Mouse (Mus musculus) neural tube, embryonic 15.5 days (tissue): ENCODE results near the gene Creb3. TPM values are rescaled to one million over a fixed set of nuclear protein-coding genes. Genes with fewer than 3 reads are reported as not detected.
"Not testable (repeated sequence)": the region's sequence is repeated elsewhere in the genome, so short reads cannot be mapped to it uniquely, and the experiment has no call there.

Experiments used
- ATAC-seq: fragments of 200-750 bp; cut with Nextera tagmentation; 2 replicates; pipeline ENCODE4 v1.8.0; 2017; ENCODE audit warnings: mild to moderate bottlenecking, moderate TSS enrichment, moderate library complexity; ENCODE audit not compliant: low FRiP score
- H3K27ac ChIP-seq: fragments of 300-500 bp; sonication (generic); replicated peaks from 2 replicates; pipeline ENCODE4 v1.5.1; 2015; ENCODE audit warnings: mild to moderate bottlenecking, inconsistent platforms
- H3K27me3 ChIP-seq: fragments of 300-500 bp; sonication (generic); replicated peaks from 2 replicates; pipeline ENCODE4 v1.6.1; 2015; ENCODE audit warnings: inconsistent platforms
- H3K36me3 ChIP-seq: fragments of 300-500 bp; sonication (generic); 2 replicates; pipeline ENCODE4 v1.6.1; 2015; ENCODE audit warnings: inconsistent platforms
- H3K4me1 ChIP-seq: fragments of 300-500 bp; sonication (generic); 2 replicates; pipeline ENCODE4 v1.6.1; 2015; ENCODE audit warnings: inconsistent platforms
- H3K4me2 ChIP-seq: fragments of 300-500 bp; sonication (generic); 2 replicates; pipeline ENCODE4 v1.6.1; 2015; ENCODE audit warnings: inconsistent platforms, mild to moderate bottlenecking, moderate library complexity
- H3K4me3 ChIP-seq: fragments of 300-500 bp; sonication (generic); replicated peaks from 2 replicates; pipeline ENCODE4 v1.5.1; 2015; ENCODE audit warnings: mild to moderate bottlenecking, inconsistent platforms
- H3K9ac ChIP-seq: fragments of 300-500 bp; sonication (generic); replicated peaks from 2 replicates; pipeline ENCODE4 v1.6.1; 2015; ENCODE audit warnings: mild to moderate bottlenecking, inconsistent platforms
- H3K9me3 ChIP-seq: fragments of 300-500 bp; sonication (generic); replicated peaks from 2 replicates; pipeline ENCODE4 v1.6.1; 2016; ENCODE audit warnings: inconsistent platforms
- WGBS: fragments of 180-500 bp; shearing (Covaris S2); methylation state at CpG from one replicate; pipeline ENCODE4 v1.1.7; 2015; ENCODE audit warnings: mixed read lengths; 5-methylcytosine and 5-hydroxymethylcytosine counted together
- polyA plus RNA-seq: library from polyadenylated mRNA; unstranded; fragments of >200 nt; fragmentation: Nextera tagmentation; extraction: Ambion mirVana; gene quantifications from 2 replicates; pipeline ENCODE4 v1.2.1, GENCODE M21; 2015

Creb3 gene
- polyA plus RNA-seq, 1 experiment from 2014 or later: 82.0 TPM

DNA sequence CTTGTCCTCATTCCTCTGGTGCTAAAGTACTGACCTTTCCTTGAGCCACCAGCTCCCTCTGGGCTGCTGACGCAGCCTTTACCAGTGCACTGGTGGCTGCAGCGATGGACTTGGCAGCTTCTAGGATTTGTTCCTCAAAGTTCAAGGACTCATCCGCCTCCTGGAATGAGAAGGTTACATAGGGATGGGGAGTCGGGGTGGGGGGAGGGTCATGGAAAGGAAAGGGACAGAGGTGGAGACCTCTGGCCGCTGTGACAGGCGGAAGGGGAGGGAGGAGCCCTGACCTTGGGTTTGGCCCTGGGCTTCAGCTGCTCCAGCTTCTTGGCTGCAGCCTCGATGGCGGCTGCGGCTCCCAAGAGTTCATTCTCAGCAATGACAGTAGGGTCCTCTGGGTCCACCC lies 28.9 kb upstream of the Creb3 start:
- Histone ChIP-seq H3K4me3 (no peak overlapping the region), H3K27ac (no peak overlapping the region), H3K4me2 (no peak overlapping the region), H3K9me3 (no peaks in the 10 kb centered on the region), H3K27me3 (no peaks in the 10 kb centered on the region), H3K9ac (no peak overlapping the region), H3K4me1 (peaks cover 11% of the 10 kb centered on the region; the same call in 1 of the 2 replicates), H3K36me3 (peaks cover 72% of the 10 kb centered on the region)
- whole genome bisulfite sequencing: 94% methylated on average over 9 of the region's 9 CpGs
- no peak for ATAC-seq

DNA sequence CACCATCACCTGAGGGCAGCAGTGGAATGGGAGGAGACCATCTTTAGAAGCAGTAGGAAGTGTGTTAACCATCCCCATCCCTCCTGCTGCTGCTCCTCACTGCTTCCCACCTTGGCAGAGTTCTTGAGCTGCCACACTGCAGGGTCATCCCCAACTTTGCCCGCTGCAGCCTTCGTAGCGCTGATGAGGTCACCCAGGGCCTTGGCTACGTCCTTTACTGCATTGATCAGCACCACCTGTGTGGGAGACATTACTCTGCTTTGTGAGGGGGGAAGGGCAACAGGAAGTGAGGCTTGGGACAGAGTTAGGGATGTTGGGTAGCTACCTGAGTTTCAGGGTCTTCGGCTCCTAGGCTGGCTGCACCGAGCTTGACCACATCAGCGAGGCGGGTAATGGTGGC lies 26.5 kb upstream of the Creb3 start:
- WGBS: 96% methylated on average over 8 of the region's 8 CpGs
- no peaks in the 10 kb centered on the region for H3K27me3 ChIP-seq
- H3K27ac ChIP-seq: no peak overlapping the region
- peaks cover 3% of the 10 kb centered on the region; the same call in 1 of the 2 replicates for H3K4me1 ChIP-seq
- no peak overlapping the region for H3K4me3 ChIP-seq
- no peak overlapping the region for H3K9ac ChIP-seq
- H3K4me2 ChIP-seq: no peak overlapping the region
- H3K9me3 ChIP-seq: no peaks in the 10 kb centered on the region
- peaks cover 95% of the 10 kb centered on the region for H3K36me3 ChIP-seq
- no peak for ATAC-seq

DNA sequence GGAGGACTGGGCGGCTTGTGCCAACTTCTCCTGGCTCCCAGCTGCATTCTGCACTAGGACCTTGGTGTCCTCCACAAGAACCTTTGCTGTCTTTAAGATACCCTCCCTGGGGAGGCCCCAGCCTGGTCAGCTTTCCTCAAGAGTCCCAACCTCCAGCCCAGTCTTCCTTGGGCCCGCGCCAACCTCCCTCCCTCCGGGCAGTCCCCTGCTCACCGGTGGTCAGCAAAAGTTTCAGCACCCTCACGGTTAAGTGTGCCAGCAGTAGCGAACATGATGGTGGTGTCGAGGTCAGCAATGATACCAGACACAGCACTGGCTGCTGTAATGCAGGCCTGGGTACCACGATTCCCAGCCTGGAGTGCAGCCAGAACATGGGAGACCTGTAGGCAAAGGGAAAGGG lies 26.1 kb upstream of the Creb3 start:
- 94% methylated on average over 9 of the region's 9 CpGs for WGBS
- H3K36me3 ChIP-seq: peaks cover 95% of the 10 kb centered on the region
- H3K4me1 ChIP-seq: no peaks in the 10 kb centered on the region
- ATAC-seq: no peak
- no peak overlapping the region for H3K4me3 ChIP-seq
- no peaks in the 10 kb centered on the region for H3K27me3 ChIP-seq
- no peak overlapping the region for H3K27ac ChIP-seq
- H3K4me2 ChIP-seq: no peak overlapping the region
- H3K9ac ChIP-seq: no peak overlapping the region
- H3K9me3 ChIP-seq: no peaks in the 10 kb centered on the region

DNA sequence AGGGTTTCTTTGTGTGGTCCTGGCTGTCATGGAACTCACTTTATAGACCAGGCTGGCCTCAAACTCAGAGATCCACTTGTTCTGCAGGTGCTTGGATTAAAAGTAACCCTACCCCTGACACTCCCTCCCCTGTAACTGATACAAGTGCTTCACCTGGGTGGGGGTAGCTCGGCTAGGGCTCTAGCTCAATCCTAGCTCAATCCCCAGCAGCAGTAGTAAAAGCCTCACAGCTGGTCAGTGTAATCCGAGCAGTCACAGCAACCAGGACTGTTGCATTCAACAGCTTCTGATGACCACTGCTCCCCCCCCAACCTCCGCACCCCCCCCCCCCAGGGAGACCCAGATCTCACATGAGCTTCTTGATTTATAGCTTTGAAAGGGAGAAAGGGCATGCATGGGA lies 20.1 kb upstream of the Creb3 start:
- Histone ChIP-seq H3K4me1 (no peaks in the 10 kb centered on the region), H3K27me3 (no peaks in the 10 kb centered on the region), H3K9me3 (no peaks in the 10 kb centered on the region), H3K4me3 (no peak overlapping the region), H3K4me2 (no peak overlapping the region), H3K9ac (no peak overlapping the region), H3K27ac (no peak overlapping the region), H3K36me3 (peaks cover 98% of the 10 kb centered on the region)
- WGBS: 75% methylated on average over 3 of the region's 3 CpGs
- ATAC-seq: no peak

DNA sequence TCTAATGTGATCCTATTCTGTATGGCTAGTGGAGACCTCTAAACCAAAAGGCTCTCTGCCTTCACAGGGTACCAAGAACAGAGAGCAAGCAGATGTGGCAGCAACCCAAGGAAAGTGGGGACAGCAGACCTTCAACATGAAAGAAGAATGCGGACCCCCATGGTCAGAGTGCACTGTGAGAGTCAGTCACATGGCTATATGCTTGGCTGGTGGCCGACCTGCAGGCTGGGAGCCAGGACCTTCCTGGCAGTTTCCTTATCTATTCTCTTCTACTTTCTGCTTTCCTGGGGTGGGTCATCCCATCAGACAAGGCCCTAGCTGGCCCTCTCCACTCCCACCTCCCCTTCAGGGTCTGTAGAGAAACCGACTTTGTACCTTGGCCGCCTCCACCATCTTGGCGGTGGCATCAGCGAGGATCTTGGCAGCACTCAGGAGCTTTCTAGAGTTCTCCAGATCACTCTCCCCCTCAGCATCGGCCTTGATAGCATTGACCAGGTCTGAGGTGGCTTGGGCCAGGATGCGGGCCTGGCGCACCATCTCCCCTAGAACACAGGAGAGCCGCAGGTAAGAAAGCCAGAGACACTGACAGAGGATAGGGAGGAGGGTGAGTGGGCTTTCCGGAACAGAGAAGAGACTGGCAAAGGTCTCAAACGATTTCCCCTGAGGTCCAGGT lies 15.6 kb upstream of the Creb3 start:
- H3K9ac ChIP-seq: no peak overlapping the region
- H3K36me3 ChIP-seq: peaks cover 100% of the 10 kb centered on the region
- H3K4me2 ChIP-seq: no peak overlapping the region
- no peak for ATAC-seq
- no peak overlapping the region for H3K27ac ChIP-seq
- H3K27me3 ChIP-seq: no peaks in the 10 kb centered on the region
- no peak overlapping the region for H3K4me3 ChIP-seq
- WGBS: 95% methylated on average over 12 of the region's 12 CpGs
- H3K4me1 ChIP-seq: no peaks in the 10 kb centered on the region
- H3K9me3 ChIP-seq: no peaks in the 10 kb centered on the region

DNA sequence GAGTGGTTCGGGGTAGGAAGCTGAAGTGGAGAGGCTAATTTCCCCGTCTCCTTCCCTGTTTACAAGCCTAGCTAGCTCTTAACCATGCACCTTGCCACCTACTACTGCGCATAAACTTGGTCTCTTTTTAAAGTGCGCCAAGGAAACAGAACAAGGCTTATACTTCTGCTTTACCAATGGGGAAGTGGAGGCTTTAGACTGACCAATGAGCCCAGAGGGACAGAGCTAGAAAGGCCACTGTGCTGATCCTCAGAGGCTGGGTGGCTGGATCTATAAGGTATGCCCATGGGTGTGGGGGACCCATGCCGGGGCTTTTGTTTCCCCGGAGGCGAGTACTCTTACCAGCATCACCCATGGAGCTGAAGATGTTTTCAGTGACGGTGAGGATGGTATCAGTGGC lies 15.0 kb upstream of the Creb3 start:
- no peak overlapping the region for H3K9ac ChIP-seq
- no peak overlapping the region for H3K4me3 ChIP-seq
- no peak for ATAC-seq
- H3K27ac ChIP-seq: no peak overlapping the region
- no peak overlapping the region for H3K4me2 ChIP-seq
- peaks cover 99% of the 10 kb centered on the region for H3K36me3 ChIP-seq
- 97% methylated on average over 8 of the region's 8 CpGs for WGBS
- no peaks in the 10 kb centered on the region for H3K27me3 ChIP-seq
- no peaks in the 10 kb centered on the region for H3K9me3 ChIP-seq
- H3K4me1 ChIP-seq: no peaks in the 10 kb centered on the region

DNA sequence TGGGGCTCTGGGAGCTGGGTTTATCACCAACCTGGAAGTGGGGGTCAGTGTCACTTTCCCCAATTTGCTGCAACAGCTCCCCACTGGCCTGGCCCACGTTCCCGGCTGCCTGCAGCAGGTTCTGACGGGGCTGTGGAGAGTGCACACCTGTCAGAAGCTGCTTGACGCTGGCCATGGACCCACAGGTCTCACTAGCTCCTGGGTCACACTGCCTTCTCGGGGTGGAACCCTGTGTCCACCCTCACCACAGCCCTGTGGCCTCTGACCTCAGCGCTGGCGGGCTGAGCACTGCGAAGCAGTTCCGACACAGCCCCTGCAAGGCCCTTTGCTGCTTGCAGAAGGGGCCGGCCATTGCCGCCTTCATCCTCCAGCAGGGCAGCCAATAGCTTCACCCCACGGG lies 13.1 kb upstream of the Creb3 start:
- Histone ChIP-seq H3K4me1 (no peaks in the 10 kb centered on the region), H3K9me3 (no peaks in the 10 kb centered on the region), H3K4me3 (no peak overlapping the region), H3K9ac (no peak overlapping the region), H3K36me3 (peaks cover 99% of the 10 kb centered on the region), H3K27me3 (no peaks in the 10 kb centered on the region), H3K4me2 (no peak overlapping the region), H3K27ac (no peak overlapping the region)
- ATAC-seq: no peak
- WGBS: 93% methylated on average over 12 of the region's 12 CpGs

DNA sequence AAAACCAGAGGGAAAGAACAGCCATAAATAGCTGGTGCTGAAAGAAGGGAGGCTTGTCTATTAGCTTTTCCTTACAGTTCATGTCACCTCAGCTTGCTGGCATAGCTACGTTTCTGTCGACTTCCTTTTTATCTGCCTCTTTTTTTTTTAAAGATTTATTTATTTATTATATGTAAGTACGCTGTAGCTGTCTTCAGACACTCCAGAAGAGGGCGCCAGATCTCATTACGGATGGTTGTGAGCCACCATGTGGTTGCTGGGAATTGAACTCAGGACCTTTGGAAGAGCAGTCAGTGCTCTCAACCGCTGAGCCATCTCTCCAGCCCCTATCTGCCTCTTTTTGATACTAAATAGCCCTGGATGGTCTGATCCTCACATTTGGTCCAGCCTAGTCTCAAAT lies 10.3 kb upstream of the Creb3 start:
- H3K4me2 ChIP-seq, H3K4me1 ChIP-seq, H3K27ac ChIP-seq, H3K4me3 ChIP-seq, H3K27me3 ChIP-seq, ATAC-seq, H3K9me3 ChIP-seq, H3K9ac ChIP-seq: not testable (repeated sequence)
- 92% methylated on average over 6 of the region's 6 CpGs for WGBS
- peaks cover 98% of the 10 kb centered on the region for H3K36me3 ChIP-seq

DNA sequence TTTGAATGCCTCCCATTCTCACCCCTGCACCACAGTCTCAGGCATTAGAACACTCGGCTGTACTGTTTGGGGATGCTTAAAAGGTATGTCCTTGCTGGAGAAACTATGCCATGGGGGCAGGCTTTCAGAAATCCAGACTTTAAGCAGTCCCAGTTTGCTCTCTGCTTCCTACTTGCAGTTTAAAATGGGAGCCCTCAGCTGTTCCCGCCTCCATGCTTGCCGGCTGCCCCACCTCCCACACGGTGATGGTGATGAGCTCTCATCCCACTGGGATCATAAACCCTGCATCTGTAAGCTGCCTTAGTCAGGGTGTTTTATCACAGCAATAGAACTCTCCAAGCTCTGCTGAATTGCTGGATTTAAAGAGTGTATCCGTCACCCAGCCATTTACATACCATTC lies 9.7 kb upstream of the Creb3 start:
- Histone ChIP-seq H3K4me3 (no peak overlapping the region), H3K27me3 (no peaks in the 10 kb centered on the region), H3K9me3 (no peaks in the 10 kb centered on the region), H3K27ac (no peak overlapping the region), H3K9ac (no peak overlapping the region), H3K4me2 (no peak overlapping the region), H3K4me1 (no peaks in the 10 kb centered on the region; the same call in 1 of the 2 replicates), H3K36me3 (peaks cover 92% of the 10 kb centered on the region)
- no peak for ATAC-seq
- 39% methylated on average over 5 of the region's 5 CpGs for WGBS

DNA sequence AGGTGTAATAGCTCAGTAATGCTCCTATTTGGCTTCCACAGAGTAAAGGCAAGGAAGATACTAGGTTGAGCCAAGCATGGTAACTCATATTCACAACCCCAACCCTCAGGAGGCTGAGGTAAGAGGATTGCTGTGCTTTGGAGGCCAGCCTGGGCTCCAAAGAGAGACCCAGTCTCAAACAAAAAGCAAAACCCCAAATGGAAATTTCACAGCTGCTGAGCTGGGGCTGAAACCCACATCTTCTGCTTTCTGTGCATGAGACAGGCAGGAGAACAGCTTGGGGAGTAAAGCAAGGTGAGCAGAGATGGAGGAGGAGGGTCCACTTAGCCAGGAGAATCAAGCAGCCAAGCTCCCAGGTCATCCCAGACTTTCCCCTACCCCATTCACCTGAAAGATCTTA lies 8.2 kb upstream of the Creb3 start:
- Histone ChIP-seq H3K4me1 (peaks cover 11% of the 10 kb centered on the region), H3K4me2 (no peak overlapping the region), H3K27me3 (no peaks in the 10 kb centered on the region), H3K27ac (no peak overlapping the region), H3K9ac (no peak overlapping the region), H3K9me3 (no peaks in the 10 kb centered on the region), H3K36me3 (peaks cover 78% of the 10 kb centered on the region), H3K4me3 (no peak overlapping the region)
- ATAC-seq: no peak

DNA sequence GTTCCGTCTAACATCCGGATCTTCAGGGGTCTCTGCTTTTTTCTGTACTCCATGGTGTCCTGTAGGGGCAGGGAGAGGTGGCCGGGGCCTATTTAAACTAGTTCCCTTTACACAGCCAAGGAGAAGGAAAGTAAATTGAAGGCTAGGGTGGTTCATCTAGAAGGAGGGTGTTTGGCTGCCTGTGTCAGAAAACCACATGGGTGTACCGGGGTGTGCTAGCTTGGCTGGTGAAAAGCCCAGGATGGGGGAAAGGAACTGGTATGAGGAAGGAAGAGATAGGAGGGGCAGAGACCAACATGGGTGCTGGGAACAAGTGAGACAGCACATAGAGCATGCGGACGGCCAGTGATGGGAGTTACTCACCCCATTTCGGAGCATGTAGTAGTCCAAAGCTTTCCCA lies 6.2 kb upstream of the Creb3 start:
- no peak overlapping the region for H3K27ac ChIP-seq
- no peaks in the 10 kb centered on the region for H3K9me3 ChIP-seq
- WGBS: 98% methylated on average over 7 of the region's 7 CpGs
- peaks cover 59% of the 10 kb centered on the region for H3K36me3 ChIP-seq
- ATAC-seq: no peak
- no peak overlapping the region for H3K4me3 ChIP-seq
- H3K9ac ChIP-seq: no peak overlapping the region
- H3K4me2 ChIP-seq: no peak overlapping the region
- H3K27me3 ChIP-seq: no peaks in the 10 kb centered on the region
- H3K4me1 ChIP-seq: peaks cover 31% of the 10 kb centered on the region

DNA sequence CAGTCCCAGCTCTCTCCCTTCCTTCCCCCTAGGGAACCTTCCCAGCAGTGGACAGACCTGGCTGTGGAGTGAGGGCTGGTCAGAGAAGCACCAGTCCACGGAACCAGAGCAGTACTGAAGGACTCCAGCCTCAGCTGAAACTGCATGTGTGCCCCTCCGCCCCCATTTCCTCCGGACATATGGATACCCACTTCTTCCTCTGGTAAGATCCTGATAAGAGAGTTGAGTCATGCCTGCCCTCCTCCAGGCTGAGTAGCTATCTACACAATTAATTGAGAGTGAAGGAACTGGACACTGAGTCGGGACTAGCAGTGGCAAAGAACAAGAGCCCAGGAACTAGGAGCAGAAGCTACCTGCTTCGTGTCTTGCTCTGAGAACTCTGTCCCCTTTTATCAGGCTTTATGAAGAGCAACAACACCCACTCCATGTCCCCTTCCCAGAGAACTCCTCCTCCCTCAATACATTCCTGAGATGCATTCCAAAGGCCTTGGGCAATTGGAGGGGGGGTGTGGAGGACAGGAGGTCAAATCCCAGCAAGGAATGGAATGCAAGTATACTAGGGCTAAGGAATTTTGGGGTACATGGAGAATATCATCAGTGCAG lies 4.0 kb upstream of the Creb3 start:
- Histone ChIP-seq H3K27me3 (no peaks in the 10 kb centered on the region), H3K4me2 (peak overlapping the region; percentile 32), H3K36me3 (peaks cover 38% of the 10 kb centered on the region), H3K4me3 (no peak overlapping the region), H3K27ac (no peak overlapping the region), H3K9me3 (no peaks in the 10 kb centered on the region), H3K9ac (no peak overlapping the region), H3K4me1 (peaks cover 41% of the 10 kb centered on the region)
- no peak for ATAC-seq
- 46% methylated on average over 5 of the region's 5 CpGs for WGBS
